32 mouse cellular contexts compared by ENCODE assay signal in genomic region chr4:152410961-152411360, GRCm38 (mm10).
DNase-seq lines count a peak whose midpoint lies in the region; ATAC-seq and TF ChIP-seq lines count a peak whose summit lies in the region.
"Had no signal": no experiment of that assay in that cellular context is flagged by ENCODE, and none has a peak within 500 bp of the region (broad histone marks: within the 10 kb centered on the region; RNA-seq: fewer than 3 reads in every experiment).

No protein-coding gene starts in this region.

- TF ChIP-seq CTCF in layer of hippocampus, adult 2 months (conservative IDR thresholded peaks at IDR 0.05): no peak
- TF ChIP-seq CTCF in embryonic fibroblast, embryonic 13.5 days (IDR thresholded peaks at IDR 0.05; ENCODE audit: borderline replicate concordance, insufficient read depth, low read length): no peak

- H3K4me2 ChIP-seq in midbrain, embryonic 13.5 days (replicated peaks): no peak overlapping the region
- H3K4me2 ChIP-seq: forebrain, embryonic 12.5 days; heart, embryonic 15.5 days; hindbrain, embryonic 14.5 days; liver, embryonic 15.5 days; lung, embryonic 15.5 days; neural tube, embryonic 12.5 days had no signal

- no peak for ATAC-seq in midbrain, embryonic 13.5 days
- ATAC-seq: inflammation-experienced regulatory T-cells, adult 6 months had no signal

- 82% methylated on average over 13 of the region's 13 CpGs for WGBS in midbrain, embryonic 13.5 days

- H3K4me1 ChIP-seq in embryonic fibroblast, embryonic 13.5 days (ENCODE audit: control insufficient read depth, insufficient read depth, low read length): peaks cover 6% of the 10 kb centered on the region
- peaks cover 14% of the 10 kb centered on the region for H3K4me1 ChIP-seq in midbrain, embryonic 13.5 days (replicated peaks)
- H3K4me1 ChIP-seq: heart, embryonic 15.5 days; liver, embryonic 15.5 days; lung, embryonic 15.5 days; megakaryocyte, embryonic 14.5 days had no signal

- no peak overlapping the region for H3K9ac ChIP-seq in midbrain, embryonic 13.5 days (replicated peaks)
- H3K9ac ChIP-seq: forebrain, embryonic 12.5 days; heart, embryonic 15.5 days; hindbrain, embryonic 14.5 days; liver, embryonic 15.5 days; lung, embryonic 15.5 days; neural tube, embryonic 12.5 days had no signal

- H3K4me3 ChIP-seq in layer of hippocampus, adult 2 months: no peak overlapping the region
- H3K4me3 ChIP-seq in embryonic fibroblast, embryonic 13.5 days (ENCODE audit: insufficient read depth, low read length): no peak overlapping the region
- no peak overlapping the region for H3K4me3 ChIP-seq in midbrain, embryonic 13.5 days (replicated peaks)
- H3K4me3 ChIP-seq: forebrain, embryonic 12.5 days; heart, embryonic 15.5 days; limb, embryonic 10.5 days; liver, embryonic 15.5 days; lung, embryonic 15.5 days; megakaryocyte, embryonic 14.5 days; neural tube, embryonic 12.5 days had no signal

- H3K36me3 ChIP-seq in midbrain, embryonic 13.5 days: no peaks in the 10 kb centered on the region
- H3K36me3 ChIP-seq: forebrain, embryonic 12.5 days; G1E; heart, embryonic 15.5 days; limb, embryonic 10.5 days; liver, embryonic 15.5 days; lung, embryonic 15.5 days; neural tube, embryonic 12.5 days had no signal

- H3K27me3 ChIP-seq in midbrain, embryonic 13.5 days: no peaks in the 10 kb centered on the region
- H3K27me3 ChIP-seq: CH12.LX; heart, embryonic 15.5 days; liver, embryonic 15.5 days; lung, embryonic 15.5 days; megakaryocyte, embryonic 14.5 days; neural tube, embryonic 12.5 days had no signal

- no peak for TF ChIP-seq POLR2A in embryonic fibroblast, embryonic 13.5 days (IDR thresholded peaks at IDR 0.05; ENCODE audit: low read depth, low read length)

- H3K27ac ChIP-seq in layer of hippocampus, adult 2 months: peak overlapping the region; percentile 74
- peak overlapping the region; percentile 75 for H3K27ac ChIP-seq in embryonic fibroblast, embryonic 13.5 days (ENCODE audit: insufficient read depth, low read length)
- no peak overlapping the region for H3K27ac ChIP-seq in midbrain, embryonic 13.5 days
- H3K27ac ChIP-seq: forebrain, embryonic 12.5 days; heart, embryonic 15.5 days; hindbrain, embryonic 14.5 days; limb, embryonic 10.5 days; liver, embryonic 15.5 days; lung, embryonic 15.5 days; neural tube, embryonic 12.5 days had no signal

- no peaks in the 10 kb centered on the region for H3K9me3 ChIP-seq in midbrain, embryonic 13.5 days
- H3K9me3 ChIP-seq: forebrain, embryonic 12.5 days; heart, embryonic 15.5 days; limb, embryonic 10.5 days; liver, embryonic 15.5 days; lung, embryonic 15.5 days; megakaryocyte, embryonic 14.5 days; neural tube, embryonic 12.5 days had no signal

- DNase-seq in adrenal gland, adult (ENCODE audit: inconsistent age in 2 of 2, low spot score in 1 of 2): peak; percentile 33 to 50
- no peak for DNase-seq in adrenal gland, postnatal 4 days (ENCODE audit: low spot score in 2 of 2)
- DNase-seq in layer of hippocampus, adult 2 months (ENCODE audit: low spot score in 2 of 2): no peak
- DNase-seq in layer of hippocampus, postnatal 10 days (ENCODE audit: low spot score in 2 of 2): no peak
- peak; percentile 53 for DNase-seq in MN1 (ENCODE audit: low spot score)
- DNase-seq in ovary, postnatal 10 days (ENCODE audit: low spot score): no peak
- DNase-seq: cerebellum, adult 11-12 months; cerebellum, postnatal 14 days; gastrocnemius, postnatal 14 days; heart, adult 18-20 months; heart, postnatal 36 days; kidney, adult 18-20 months; kidney, postnatal 4 days; layer of hippocampus, adult 9-11 months; liver; lung, postnatal 36 days; midbrain, embryonic 14.5 days; right cerebral cortex, postnatal 14 days; thymus, postnatal 36 days had no signal

Comparison
In these comparisons a context has a peak if more than half of its experiments do, and no peak if none do; other contexts are left out.
1. DNase-seq: peak in adrenal gland, adult (2 of 2) and MN1 (single experiment); none in adrenal gland, postnatal 4 days (0 of 2), layer of hippocampus, adult 2 months (0 of 2), layer of hippocampus, postnatal 10 days (0 of 2) and ovary, postnatal 10 days (single experiment).